22 mouse cellular contexts compared by ENCODE assay signal in genomic region chr5:58705561-58705960, GRCm38 (mm10).
DNase-seq lines count a peak whose midpoint lies in the region; ATAC-seq lines count a peak whose summit lies in the region.
"Had no signal": no experiment of that assay in that cellular context is flagged by ENCODE, and none has a peak within 500 bp of the region (broad histone marks: within the 10 kb centered on the region; RNA-seq: fewer than 3 reads in every experiment).

No protein-coding gene starts in this region.

- DNase-seq in forebrain, embryonic 14.5 days (ENCODE audit: low spot score) = peak; percentile 5
- DNase-seq in layer of hippocampus, adult 9-10 months (ENCODE audit: low spot score) = peak; percentile 39
- no peak for DNase-seq in layer of hippocampus, postnatal 10 days (ENCODE audit: low spot score in 2 of 2)
- DNase-seq in brain, adult 2 months (ENCODE audit: low read depth, low spot score) = peak; percentile 4
- DNase-seq in B cell, adult 2 months = no peak
- DNase-seq: adrenal gland, adult 2 months; adrenal gland, postnatal 10 days; adrenal gland, postnatal 25 days; cerebellum, adult 11 months; cerebellum, adult 18-20 months; cerebellum, adult 8-10 months; cerebellum, adult 9-11 months; cerebellum, postnatal 14 days; cerebellum, postnatal 36 days; embryo, embryonic 11 days had no signal

- no peak for ATAC-seq in forebrain, embryonic 14.5 days
- ATAC-seq in forebrain, embryonic 16.5 days = no peak
- ATAC-seq: forebrain, embryonic 15.5 days had no signal

- no peaks in the 10 kb centered on the region for H3K36me3 ChIP-seq in forebrain, embryonic 14.5 days (ENCODE audit: control insufficient read depth, insufficient read depth, low read length)
- no peaks in the 10 kb centered on the region for H3K36me3 ChIP-seq in forebrain, embryonic 16.5 days (ENCODE audit: control insufficient read depth, insufficient read depth)
- H3K36me3 ChIP-seq: embryonic facial prominence, embryonic 13.5 days; embryonic facial prominence, embryonic 15.5 days; forebrain, embryonic 10.5 days; forebrain, embryonic 12.5 days; forebrain, embryonic 15.5 days had no signal

- 73% methylated on average over 1 of the region's 1 CpGs for WGBS in forebrain, embryonic 14.5 days
- 50% methylated on average over 1 of the region's 1 CpGs for WGBS in forebrain, embryonic 16.5 days

- no peak overlapping the region for H3K9ac ChIP-seq in forebrain, embryonic 14.5 days (ENCODE audit: low read length)
- no peak overlapping the region for H3K9ac ChIP-seq in forebrain, embryonic 16.5 days (replicated peaks; ENCODE audit: low read depth, low read length)
- H3K9ac ChIP-seq: embryonic facial prominence, embryonic 13.5 days; embryonic facial prominence, embryonic 15.5 days; forebrain, embryonic 12.5 days; forebrain, embryonic 15.5 days had no signal

- H3K4me3 ChIP-seq in forebrain, embryonic 14.5 days (ENCODE audit: low read depth, low read length) = no peak overlapping the region
- no peak overlapping the region for H3K4me3 ChIP-seq in forebrain, embryonic 16.5 days (replicated peaks; ENCODE audit: low read length)
- H3K4me3 ChIP-seq: embryonic facial prominence, embryonic 13.5 days; embryonic facial prominence, embryonic 15.5 days; erythroblast, embryonic 14.5 days; forebrain, embryonic 10.5 days; forebrain, embryonic 12.5 days; forebrain, embryonic 15.5 days had no signal

- no peak overlapping the region for H3K27ac ChIP-seq in forebrain, embryonic 14.5 days (ENCODE audit: low read depth, low read length)
- no peak overlapping the region for H3K27ac ChIP-seq in forebrain, embryonic 16.5 days (ENCODE audit: low read length)
- H3K27ac ChIP-seq: embryonic facial prominence, embryonic 13.5 days; embryonic facial prominence, embryonic 15.5 days; forebrain, embryonic 10.5 days; forebrain, embryonic 12.5 days; forebrain, embryonic 15.5 days had no signal

- no peak overlapping the region for H3K4me2 ChIP-seq in forebrain, embryonic 14.5 days (ENCODE audit: low read length)
- H3K4me2 ChIP-seq in forebrain, embryonic 16.5 days (ENCODE audit: low read length) = no peak overlapping the region
- H3K4me2 ChIP-seq: embryonic facial prominence, embryonic 13.5 days; embryonic facial prominence, embryonic 15.5 days; forebrain, embryonic 12.5 days; forebrain, embryonic 15.5 days had no signal

- H3K9me3 ChIP-seq in forebrain, embryonic 14.5 days (replicated peaks; ENCODE audit: control insufficient read depth, low read length) = no peaks in the 10 kb centered on the region
- H3K9me3 ChIP-seq in forebrain, embryonic 16.5 days (ENCODE audit: control insufficient read depth, low read length) = no peaks in the 10 kb centered on the region
- H3K9me3 ChIP-seq: embryonic facial prominence, embryonic 13.5 days; embryonic facial prominence, embryonic 15.5 days; forebrain, embryonic 10.5 days; forebrain, embryonic 12.5 days; forebrain, embryonic 15.5 days had no signal

- no peaks in the 10 kb centered on the region for H3K27me3 ChIP-seq in forebrain, embryonic 14.5 days (replicated peaks; ENCODE audit: control insufficient read depth, insufficient read depth, low read length)
- no peaks in the 10 kb centered on the region for H3K27me3 ChIP-seq in forebrain, embryonic 16.5 days (replicated peaks; ENCODE audit: control insufficient read depth, insufficient read depth, low read length)
- H3K27me3 ChIP-seq: embryonic facial prominence, embryonic 13.5 days; embryonic facial prominence, embryonic 15.5 days; forebrain, embryonic 12.5 days; forebrain, embryonic 15.5 days had no signal

- no peaks in the 10 kb centered on the region for H3K4me1 ChIP-seq in forebrain, embryonic 14.5 days (ENCODE audit: control insufficient read depth, insufficient read depth, low read length)
- no peaks in the 10 kb centered on the region for H3K4me1 ChIP-seq in forebrain, embryonic 16.5 days (replicated peaks; ENCODE audit: control insufficient read depth, insufficient read depth, low read length)
- H3K4me1 ChIP-seq: embryonic facial prominence, embryonic 13.5 days; embryonic facial prominence, embryonic 15.5 days; forebrain, embryonic 10.5 days; forebrain, embryonic 12.5 days; forebrain, embryonic 15.5 days had no signal

Comparison
In these comparisons a context has a peak if more than half of its experiments do, and no peak if none do; other contexts are left out.
1. DNase-seq: peak in forebrain, embryonic 14.5 days (single experiment), layer of hippocampus, adult 9-10 months (single experiment) and brain, adult 2 months (single experiment); none in layer of hippocampus, postnatal 10 days (0 of 2) and B cell, adult 2 months (0 of 2).